Mouse (Mus musculus) heart, postnatal 25 days (tissue): Measurements from ENCODE around the gene Slc16a11. TPM values are rescaled to one million over a fixed set of nuclear protein-coding genes. Genes with fewer than 3 reads are reported as not detected.
"Not testable (repeated sequence)": the region's sequence is repeated elsewhere in the genome, so short reads cannot be mapped to it uniquely, and the experiment has no call there.

Source experiments
- DNase-seq: peaks from one replicate; pipeline ENCODE4 v3.0.0; 2022; ENCODE audit warnings: low spot score
- intact Hi-C: fragments of 180-260 bp; cut with DNase I; formaldehyde crosslinking; loops from one replicate; pipeline ENCODE4 v1.15.1; 2025
- total RNA-seq, 2 experiments: library from RNA; stranded (reverse); gene quantifications; 2 replicates each; pipeline ENCODE4 v1.2.3; 2021

The Slc16a11 gene
- total RNA-seq: under 1 TPM in 1 of 2 experiments, not detected in 1; 0.45 TPM

GRCm38 (mm10) chr11:70212423-70212822, at the start of gene Slc16a11:
Slc16a11 (plus strand) TSS chr11:70212752.
- intact Hi-C loops: loop anchor here (2.0 to 10.0 kb wide), 2 partner anchors 158 to 278 kb away; partner anchors contain the start of genes Asgr1 and Ybx2
- no peak for DNase-seq

GRCm38 (mm10) chr11:70165972-70166921, 46.3 kb upstream of the Slc16a11 start:
- DNase-seq: no peak
- intact Hi-C loops: no loop called here

GRCm38 (mm10) chr11:70168136-70168535, 44.4 kb upstream of the Slc16a11 start:
- intact Hi-C loops: no loop called here

GRCm38 (mm10) chr11:70169471-70169870, 43.1 kb upstream of the Slc16a11 start:
- DNase-seq, intact Hi-C loops: not testable (repeated sequence)

More at GRCm38 (mm10) chr11:70168136-70168535, 44.4 kb upstream of the Slc16a11 start:
- no peak for DNase-seq

DNA sequence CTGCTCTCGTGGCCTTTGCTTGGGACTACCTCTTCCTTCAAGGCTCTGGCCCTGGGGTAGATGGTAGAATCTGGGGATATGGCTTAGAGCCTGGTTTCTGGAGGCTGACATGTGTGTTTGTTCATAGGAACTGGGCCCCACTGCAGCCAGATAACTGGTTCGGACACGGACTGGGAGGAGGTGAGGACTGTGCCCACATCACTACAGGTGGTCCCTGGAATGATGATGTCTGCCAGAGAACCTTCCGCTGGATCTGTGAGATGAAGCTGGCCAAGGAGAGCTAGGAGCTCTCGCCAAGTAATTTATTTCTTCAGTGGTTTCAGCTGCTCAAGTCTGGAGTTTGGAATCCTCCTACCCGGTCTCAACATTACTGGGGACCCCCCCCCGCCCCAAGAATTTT, 42.3 kb upstream of the Slc16a11 start:
- intact Hi-C loops: no loop called here
- no peak for DNase-seq

DNA sequence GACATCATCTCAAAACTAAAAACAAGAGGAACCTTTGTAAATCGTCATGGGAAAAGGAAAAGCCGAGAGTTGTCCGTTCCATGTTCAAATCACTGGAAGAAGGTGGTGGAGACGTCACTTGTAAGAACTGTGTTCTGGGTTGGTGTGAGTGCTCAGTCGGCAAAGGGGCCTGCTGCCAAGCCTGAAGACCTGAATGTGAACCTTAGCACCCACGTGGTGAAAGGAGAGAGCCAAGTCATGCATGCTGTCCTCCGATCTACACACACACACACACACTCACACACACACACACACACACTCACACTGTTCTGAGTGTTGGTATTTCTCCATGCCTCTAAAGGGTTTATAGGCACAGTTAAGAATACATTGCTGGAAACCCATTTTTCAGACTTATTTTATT, 41.4 kb upstream of the Slc16a11 start:
- intact Hi-C loops: no loop called here
- no peak for DNase-seq

DNA sequence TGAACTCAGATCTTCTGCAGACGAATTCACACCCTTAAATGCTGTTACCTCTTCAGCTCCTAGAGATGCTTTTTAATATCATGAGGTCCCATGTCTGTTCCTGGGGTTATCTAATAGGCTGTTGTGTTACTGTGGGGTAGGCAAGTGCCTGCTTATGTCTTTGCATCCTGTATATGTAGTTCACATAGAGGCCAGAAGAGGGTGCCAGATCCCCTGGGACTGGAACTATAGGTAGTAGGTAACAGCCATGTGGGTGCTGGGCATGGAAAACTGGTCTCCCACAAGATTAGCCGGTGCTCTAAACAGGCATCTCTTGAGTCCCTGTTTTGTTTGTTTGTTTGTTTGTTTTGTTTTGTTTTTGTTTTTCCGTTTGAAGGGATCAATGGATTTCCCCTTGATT, 40.7 kb upstream of the Slc16a11 start:
- intact Hi-C loops: no loop called here
- no peak for DNase-seq

DNA sequence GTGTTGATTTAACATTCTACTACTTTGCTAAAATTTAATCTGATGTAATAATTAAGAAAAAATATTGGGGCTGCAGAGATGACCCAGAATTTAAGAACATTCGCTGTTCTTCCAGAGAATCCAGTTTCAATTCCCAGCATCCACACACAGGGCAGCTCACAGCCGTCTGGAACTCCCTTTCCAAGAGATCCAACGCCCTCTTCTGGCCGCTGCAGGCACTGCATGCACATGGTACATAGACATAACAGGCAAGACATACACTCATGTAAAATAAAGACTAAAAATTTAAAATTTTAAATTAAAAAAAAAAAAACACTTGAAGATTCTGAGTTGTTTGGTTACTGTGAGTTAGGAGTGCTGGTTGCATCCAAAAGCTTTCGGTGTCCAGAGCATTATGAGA, 40.3 kb upstream of the Slc16a11 start:
- DNase-seq: no peak
- intact Hi-C loops: no loop called here

GRCm38 (mm10) chr11:70174491-70174890, 38.1 kb upstream of the Slc16a11 start:
- DNase-seq: no peak
- intact Hi-C loops: no loop called here

DNA sequence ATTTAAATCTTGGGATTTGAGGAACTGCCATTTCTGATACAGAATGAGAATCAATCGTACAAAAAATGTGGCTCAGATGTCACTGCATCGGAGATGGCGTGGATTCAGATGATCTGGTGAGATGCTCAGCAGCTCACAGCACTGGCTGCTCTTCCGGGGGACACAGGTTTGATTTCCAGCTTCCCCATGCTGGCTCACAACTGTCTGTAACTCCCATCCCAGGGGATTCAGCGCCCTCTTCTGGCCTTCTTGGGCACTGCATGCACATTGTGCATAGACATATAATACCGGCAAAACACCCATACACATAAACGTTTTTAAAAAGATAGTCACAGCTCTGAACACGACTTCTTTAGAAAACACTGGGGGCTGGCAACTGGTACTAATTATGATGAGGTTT, 34.9 kb upstream of the Slc16a11 start:
- intact Hi-C loops: no loop called here

DNA sequence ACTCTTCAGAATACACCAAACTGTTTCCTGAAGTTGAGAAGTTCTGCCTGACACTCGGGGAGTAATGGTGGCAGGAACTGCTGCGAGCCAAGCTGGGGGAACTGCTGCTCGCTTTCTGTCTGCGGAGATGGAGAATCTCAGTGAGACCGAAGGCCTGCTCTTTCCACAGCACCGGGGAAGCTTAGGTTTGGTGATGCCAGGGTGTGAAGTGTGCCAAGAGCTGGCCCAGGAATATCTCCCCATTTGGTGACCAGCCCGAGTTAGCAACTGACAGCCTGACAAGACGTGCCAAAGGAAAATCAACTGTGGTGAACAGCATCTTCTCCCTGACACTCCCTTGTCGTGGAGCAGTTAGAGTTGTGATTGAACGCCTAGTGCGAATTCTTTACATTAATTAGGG, 34.2 kb upstream of the Slc16a11 start:
- DNase-seq: no peak
- intact Hi-C loops: no loop called here

More for the DNA sequence above, 34.9 kb upstream of the Slc16a11 start:
- no peak for DNase-seq

DNA sequence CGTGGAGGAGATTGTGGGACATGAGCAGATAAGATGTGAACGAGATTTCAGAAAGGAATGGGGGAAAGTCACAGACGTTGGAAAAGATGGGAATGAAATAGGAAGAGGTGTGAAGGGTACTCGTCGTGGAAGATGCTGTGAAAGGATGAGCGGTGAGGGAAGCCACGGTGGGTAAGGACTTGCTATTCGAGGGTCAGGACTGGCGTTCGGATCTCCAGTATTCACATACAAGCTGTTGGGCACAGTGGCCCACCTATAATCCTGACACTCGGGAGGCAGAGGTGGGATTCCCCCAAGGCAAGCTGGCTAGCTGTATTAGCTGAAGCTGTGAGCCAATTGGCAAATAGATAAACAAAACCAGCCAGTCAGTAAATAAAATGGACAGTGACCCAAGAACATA, 33.8 kb upstream of the Slc16a11 start:
- intact Hi-C loops: no loop called here
- no peak for DNase-seq

- no peak for DNase-seq
- intact Hi-C loops: no loop called here
These were observed 33.2 kb upstream of the Slc16a11 start for GRCm38 (mm10) chr11:70179401-70179800.

- intact Hi-C loops: no loop called here
- DNase-seq: no peak
These were observed 32.1 kb upstream of the Slc16a11 start for GRCm38 (mm10) chr11:70180496-70180895.

DNA sequence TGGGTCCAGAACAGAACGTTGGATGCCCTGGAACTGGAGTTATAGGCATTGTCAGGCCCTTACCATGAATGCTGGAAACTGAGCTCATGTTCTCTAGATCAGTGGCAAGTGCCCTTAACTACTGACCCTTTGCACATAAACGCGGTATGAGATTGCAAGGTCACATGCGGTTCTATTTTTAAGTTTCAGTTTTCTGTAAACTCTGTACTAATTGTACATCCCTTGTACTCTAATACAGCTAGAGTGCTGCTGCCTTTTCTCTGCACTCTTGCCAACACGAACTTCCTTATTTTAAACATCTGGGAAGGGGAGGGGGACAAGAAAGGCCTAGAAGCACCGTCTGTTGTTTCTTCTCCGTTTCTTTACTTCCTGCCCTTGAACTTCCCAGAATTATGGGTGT, 27.4 kb upstream of the Slc16a11 start:
- DNase-seq: no peak
- intact Hi-C loops: no loop called here

DNA sequence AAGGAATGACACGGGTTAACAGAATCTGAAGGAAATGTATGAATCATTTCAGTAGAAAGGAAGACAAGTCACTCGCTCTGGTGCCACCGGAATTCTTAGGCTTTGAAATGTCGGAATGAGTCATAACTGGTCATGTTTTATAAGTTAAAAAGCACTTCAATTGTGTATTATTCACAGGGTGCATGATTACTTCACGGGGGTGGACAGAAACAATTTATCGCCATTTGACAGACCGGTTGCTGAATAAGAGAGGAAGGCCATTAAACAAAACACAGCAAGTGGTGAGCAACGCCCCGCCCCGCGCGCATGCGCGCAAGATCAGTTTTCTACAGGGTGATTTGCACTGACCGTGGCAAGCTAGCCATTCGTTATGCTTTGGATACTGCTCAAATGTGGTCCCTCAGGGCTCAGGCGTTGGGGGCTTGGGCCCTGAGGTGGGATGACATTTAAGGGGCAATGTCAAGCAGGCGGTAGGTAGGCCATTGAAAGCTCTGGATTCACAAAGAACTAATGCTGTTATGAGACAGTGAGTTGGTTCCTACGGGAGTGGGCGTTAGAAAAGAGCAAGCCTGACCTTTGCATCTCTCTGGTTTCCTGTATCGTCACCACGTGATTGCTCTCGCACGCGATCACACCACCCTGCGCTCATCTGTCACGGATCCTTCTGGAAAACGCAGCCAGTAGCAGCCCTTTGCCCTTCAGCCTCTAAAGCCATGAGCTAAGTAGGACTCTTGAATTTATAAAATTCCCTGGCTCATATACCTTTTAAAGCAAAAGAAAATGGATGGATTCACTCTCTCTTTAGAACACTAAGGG, 23.0 kb upstream of the Slc16a11 start:
- no peak for DNase-seq
- intact Hi-C loops: no loop called here

GRCm38 (mm10) chr11:70191188-70191587, 21.4 kb upstream of the Slc16a11 start:
- DNase-seq: no peak
- intact Hi-C loops: no loop called here

DNA sequence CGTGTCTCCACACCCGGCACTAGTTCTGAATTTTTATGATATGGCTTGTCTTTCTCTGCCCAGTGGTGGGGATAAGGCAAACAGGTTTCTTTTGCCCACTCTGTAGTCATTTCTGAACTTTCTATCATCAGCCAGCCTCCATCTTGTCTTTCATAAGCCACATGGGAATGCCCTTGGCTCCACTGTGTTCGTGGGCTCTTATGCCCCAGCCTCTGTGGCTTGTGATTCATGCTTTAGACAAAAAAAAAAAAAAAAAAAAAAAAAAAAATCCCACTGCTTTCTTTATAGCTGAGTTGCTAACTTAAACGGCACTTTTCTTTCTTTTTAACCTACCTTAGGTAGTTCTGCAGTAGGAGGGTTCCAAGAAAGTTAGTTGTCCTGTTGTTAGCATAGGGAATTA, 20.4 kb upstream of the Slc16a11 start:
- no peak for DNase-seq
- intact Hi-C loops: no loop called here

DNA sequence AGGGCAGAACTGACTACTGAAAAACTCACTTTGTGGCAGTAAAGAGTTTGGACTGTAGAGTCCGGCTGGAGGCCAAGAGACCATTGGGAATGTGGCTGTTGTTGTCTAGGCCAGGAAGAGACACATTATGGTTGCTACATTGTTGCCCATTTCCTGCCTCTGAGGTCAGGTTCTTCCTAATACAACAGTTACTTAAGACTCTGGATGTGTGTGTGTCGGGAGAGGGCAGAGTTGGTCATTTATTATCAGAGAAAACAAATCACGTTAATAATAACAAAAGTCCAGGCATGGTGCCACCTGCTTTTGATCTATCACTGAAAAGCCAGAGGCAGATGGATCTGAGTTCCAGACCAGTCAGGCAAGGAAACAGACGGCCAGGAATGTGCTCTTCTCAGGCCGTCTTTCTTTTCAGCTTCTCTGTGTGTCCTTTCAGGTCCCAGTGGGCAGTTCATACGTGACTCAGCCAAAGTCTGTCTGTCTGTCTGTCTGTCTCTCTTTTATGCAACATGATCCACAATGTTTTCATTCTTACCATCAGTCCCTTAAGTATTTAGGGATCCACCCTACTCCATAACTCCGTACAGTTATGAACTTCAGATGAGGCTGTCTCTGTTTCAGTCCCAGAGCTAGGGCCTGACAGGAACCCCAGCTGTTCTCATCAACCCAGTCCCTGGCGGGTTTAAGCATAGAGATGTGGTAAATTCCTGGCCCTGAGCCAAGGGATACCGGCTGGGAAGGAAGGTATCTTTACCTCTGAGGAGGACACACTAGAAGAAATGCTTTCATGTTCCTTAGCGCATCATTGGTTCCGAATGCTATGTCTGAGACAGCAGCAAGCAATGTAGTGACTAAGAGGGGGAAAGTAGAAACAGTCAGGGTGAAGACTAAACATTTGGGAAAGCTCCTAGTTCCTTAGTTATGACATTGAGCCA, 18.9 kb upstream of the Slc16a11 start:
- DNase-seq: no peak
- intact Hi-C loops: no loop called here

- DNase-seq: no peak
- intact Hi-C loops: no loop called here
These were observed 14.2 kb upstream of the Slc16a11 start for GRCm38 (mm10) chr11:70198332-70198731.
